Mouse (Mus musculus) kidney, embryonic 14.5 days (tissue): ENCODE measurements around the gene Nup88. TPM values are rescaled to one million over a fixed set of nuclear protein-coding genes. Genes with fewer than 3 reads are reported as not detected.

Source experiments
- ATAC-seq: fragments of 200-750 bp; cut with Nextera tagmentation; 2 replicates; pipeline ENCODE4 v1.8.0; 2017; ENCODE audit warnings: moderate number of reproducible peaks, mild to moderate bottlenecking, moderate TSS enrichment, moderate library complexity; ENCODE audit not compliant: low FRiP score, low TSS enrichment
- H3K27ac ChIP-seq: fragments of 300-500 bp; sonication (generic); 2 replicates; pipeline ENCODE4 v1.5.1; 2014; ENCODE audit warnings: low read depth, mild to moderate bottlenecking, low read length, moderate library complexity, mixed read lengths
- H3K27me3 ChIP-seq: fragments of 300-500 bp; sonication (generic); 2 replicates; pipeline ENCODE4 v1.6.1; 2014; ENCODE audit warnings: mild to moderate bottlenecking, low read length; ENCODE audit not compliant: control insufficient read depth, insufficient read depth
- H3K36me3 ChIP-seq: fragments of 300-500 bp; sonication (generic); 2 replicates; pipeline ENCODE4 v1.6.1; 2014; ENCODE audit warnings: low read length, mixed read lengths; ENCODE audit not compliant: control insufficient read depth, insufficient read depth
- H3K4me1 ChIP-seq: fragments of 300-500 bp; sonication (generic); 2 replicates; pipeline ENCODE4 v1.6.1; 2014; ENCODE audit warnings: low read length, mixed read lengths; ENCODE audit not compliant: control insufficient read depth, insufficient read depth
- H3K4me2 ChIP-seq: fragments of 300-500 bp; sonication (generic); replicated peaks from 2 replicates; pipeline ENCODE4 v1.6.1; 2014; ENCODE audit warnings: low read depth, mild to moderate bottlenecking, low read length
- H3K4me3 ChIP-seq: fragments of 300-500 bp; sonication (generic); 2 replicates; pipeline ENCODE4 v1.5.1; 2014; ENCODE audit warnings: mild to moderate bottlenecking, low read length
- H3K9ac ChIP-seq: fragments of 300-500 bp; sonication (generic); 2 replicates; pipeline ENCODE4 v1.6.1; 2014; ENCODE audit warnings: low read depth, mild to moderate bottlenecking, low read length, moderate library complexity
- H3K9me3 ChIP-seq: fragments of 300-500 bp; sonication (generic); 2 replicates; pipeline ENCODE4 v1.6.1; 2016; ENCODE audit warnings: low read length; ENCODE audit not compliant: control insufficient read depth
- WGBS: fragments of 180-500 bp; shearing (Covaris S2); extraction: QIAGEN DNeasy Blood & Tissue Kit; methylation state at CpG from one replicate; pipeline ENCODE4 v1.1.7; 2014; 5-methylcytosine and 5-hydroxymethylcytosine counted together
- polyA plus RNA-seq: library from polyadenylated mRNA; unstranded; fragments of >200 nt; fragmentation: Nextera tagmentation; extraction: Ambion mirVana; gene quantifications from 2 replicates; pipeline ENCODE4 v1.2.1, GENCODE M21; 2014

Nup88 gene
- polyA plus RNA-seq, 1 experiment from 2014 or later = 142 TPM

- Histone ChIP-seq H3K27ac (peak within 1 kb of the TSS; percentile 85), H3K4me3 (peak within 1 kb of the TSS; percentile 88), H3K9ac (peak within 1 kb of the TSS; percentile 79), H3K9me3 (no peaks in the 10 kb centered on the region), H3K4me1 (peaks cover 8% of the 10 kb centered on the region), H3K27me3 (no peaks in the 10 kb centered on the region), H3K4me2 (peak within 1 kb of the TSS; percentile 66), H3K36me3 (peaks cover 23% of the 10 kb centered on the region)
- WGBS = under 1% methylated on average over 35 of the region's 35 CpGs
- ATAC-seq = peak; percentile 99
These were observed 34.6 kb upstream of the Nup88 start, which contains the start of gene Dhx33 for GRCm38 (mm10) chr11:71004316-71004773. Gene Dhx33, minus strand, starts transcription at chr11:71004437.

- H3K36me3 ChIP-seq = peaks cover 23% of the 10 kb centered on the region
- WGBS = under 1% methylated on average over 49 of the region's 49 CpGs
- H3K4me1 ChIP-seq = peaks cover 8% of the 10 kb centered on the region
- H3K27ac ChIP-seq = peak overlapping the region; percentile 85
- no peaks in the 10 kb centered on the region for H3K9me3 ChIP-seq
- peak overlapping the region; percentile 79 for H3K9ac ChIP-seq
- peak overlapping the region; percentile 66 for H3K4me2 ChIP-seq
- no peaks in the 10 kb centered on the region for H3K27me3 ChIP-seq
- peak; percentile 91 for ATAC-seq
- peak overlapping the region; percentile 88 for H3K4me3 ChIP-seq
These were observed 34.0 kb upstream of the Nup88 start for GRCm38 (mm10) chr11:71003611-71004315.

GRCm38 (mm10) chr11:71001167-71001566, 31.4 kb upstream of the Nup88 start:
- Histone ChIP-seq H3K36me3 (peaks cover 40% of the 10 kb centered on the region), H3K9me3 (no peaks in the 10 kb centered on the region), H3K9ac (no peak overlapping the region), H3K4me1 (peaks cover 8% of the 10 kb centered on the region), H3K4me3 (no peak overlapping the region), H3K4me2 (no peak overlapping the region), H3K27ac (no peak overlapping the region), H3K27me3 (no peaks in the 10 kb centered on the region)
- no peak for ATAC-seq
- WGBS = 92% methylated on average over 4 of the region's 4 CpGs

GRCm38 (mm10) chr11:70982557-70983228, 12.9 kb upstream of the Nup88 start, which contains the start of gene C1qbp:
Gene C1qbp, minus strand, starts transcription at chr11:70983026.
- ATAC-seq = peak; percentile 96
- Histone ChIP-seq H3K9ac (peak within 1 kb of the TSS; percentile 90), H3K9me3 (no peaks in the 10 kb centered on the region), H3K27ac (peak within 1 kb of the TSS; percentile 20; the same call in 1 of the 2 replicates), H3K27me3 (no peaks in the 10 kb centered on the region), H3K4me3 (peak within 1 kb of the TSS; percentile 92), H3K4me2 (peak within 1 kb of the TSS; percentile 81), H3K4me1 (peaks cover 5% of the 10 kb centered on the region; the same call in 1 of the 2 replicates), H3K36me3 (peaks cover 68% of the 10 kb centered on the region)
- WGBS = under 1% methylated on average over 63 of the region's 64 CpGs

- Histone ChIP-seq H3K4me1 (peaks cover 5% of the 10 kb centered on the region; the same call in 1 of the 2 replicates), H3K36me3 (peaks cover 68% of the 10 kb centered on the region), H3K27ac (no peak overlapping the region), H3K27me3 (no peaks in the 10 kb centered on the region), H3K4me3 (peak overlapping the region; percentile 92), H3K9me3 (no peaks in the 10 kb centered on the region), H3K4me2 (peak overlapping the region; percentile 81), H3K9ac (peak overlapping the region; percentile 90)
- WGBS = 6% methylated on average over 12 of the region's 12 CpGs
- ATAC-seq = no peak
These were observed 12.3 kb upstream of the Nup88 start for GRCm38 (mm10) chr11:70982030-70982429.

GRCm38 (mm10) chr11:70980751-70981510, 11.2 kb upstream of the Nup88 start:
- Histone ChIP-seq H3K9me3 (no peaks in the 10 kb centered on the region), H3K27ac (no peak overlapping the region), H3K36me3 (peaks cover 67% of the 10 kb centered on the region), H3K4me1 (peaks cover 5% of the 10 kb centered on the region; the same call in 1 of the 2 replicates), H3K27me3 (no peaks in the 10 kb centered on the region), H3K4me2 (peak overlapping the region; percentile 81), H3K9ac (0 out of 2 replicates have a peak overlapping the region, but pooled peaks have one; percentile 23), H3K4me3 (peak overlapping the region; percentile 92; the same call in 1 of the 2 replicates)
- no peak for ATAC-seq
- WGBS = 94% methylated on average over 14 of the region's 14 CpGs

- 89% methylated on average over 6 of the region's 6 CpGs for WGBS
- Histone ChIP-seq H3K9me3 (no peaks in the 10 kb centered on the region), H3K4me1 (peaks cover 5% of the 10 kb centered on the region; the same call in 1 of the 2 replicates), H3K4me2 (no peak overlapping the region), H3K9ac (no peak overlapping the region), H3K36me3 (peaks cover 64% of the 10 kb centered on the region), H3K27ac (no peak overlapping the region), H3K27me3 (no peaks in the 10 kb centered on the region), H3K4me3 (no peak overlapping the region)
- ATAC-seq = no peak
These were observed 10.5 kb upstream of the Nup88 start for GRCm38 (mm10) chr11:70980232-70980631.

GRCm38 (mm10) chr11:70977293-70977692, 7.5 kb upstream of the Nup88 start:
- peaks cover 68% of the 10 kb centered on the region for H3K36me3 ChIP-seq
- H3K4me1 ChIP-seq = peaks cover 5% of the 10 kb centered on the region; the same call in 1 of the 2 replicates
- no peaks in the 10 kb centered on the region for H3K27me3 ChIP-seq
- WGBS = 91% methylated on average over 6 of the region's 6 CpGs
- H3K27ac ChIP-seq = no peak overlapping the region
- no peak overlapping the region for H3K4me2 ChIP-seq
- H3K4me3 ChIP-seq = no peak overlapping the region
- no peaks in the 10 kb centered on the region for H3K9me3 ChIP-seq
- ATAC-seq = no peak
- H3K9ac ChIP-seq = no peak overlapping the region
